Mouse (Mus musculus) heart, adult 11 months (tissue): ENCODE measurements at regions not wholly inside any gene's neighbourhood (a gene's known extent, or its start where the extent isn't known, plus 50 kb on each side); places are given as distances from the start of the nearest gene placed in this dataset.

Source experiments
- DNase-seq: peaks from one replicate; pipeline ENCODE4 v3.0.0; 2022

DNA sequence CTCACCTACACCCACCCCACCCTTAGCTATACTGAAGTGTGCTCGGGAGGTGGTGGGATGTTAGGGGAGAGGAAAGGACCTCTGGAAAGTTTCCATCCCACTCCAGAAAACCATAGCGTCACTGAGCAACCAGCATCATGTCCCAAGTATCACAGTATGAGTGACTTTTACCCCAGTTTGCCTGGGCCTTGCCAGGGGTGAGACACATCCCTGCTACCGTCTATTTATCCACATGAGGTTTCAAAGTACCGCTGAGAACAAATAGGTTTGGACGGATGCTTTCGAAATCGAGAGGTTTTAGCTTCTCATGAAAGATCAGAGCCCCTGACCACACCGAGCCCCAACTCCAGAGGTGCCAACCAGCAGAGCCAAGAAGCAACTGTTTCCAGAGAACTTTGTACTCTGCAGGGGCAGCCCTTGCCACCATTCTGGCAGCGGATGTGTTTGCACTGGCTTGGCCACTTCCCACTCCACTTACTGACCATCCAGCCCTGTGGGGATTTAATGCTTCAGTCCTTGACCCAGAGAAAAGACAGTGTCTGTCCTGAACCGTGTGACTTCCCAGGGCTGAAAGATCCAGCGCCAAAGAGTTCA is 107.3 kb upstream of the Nectin1 start:
- no peak for DNase-seq

DNA sequence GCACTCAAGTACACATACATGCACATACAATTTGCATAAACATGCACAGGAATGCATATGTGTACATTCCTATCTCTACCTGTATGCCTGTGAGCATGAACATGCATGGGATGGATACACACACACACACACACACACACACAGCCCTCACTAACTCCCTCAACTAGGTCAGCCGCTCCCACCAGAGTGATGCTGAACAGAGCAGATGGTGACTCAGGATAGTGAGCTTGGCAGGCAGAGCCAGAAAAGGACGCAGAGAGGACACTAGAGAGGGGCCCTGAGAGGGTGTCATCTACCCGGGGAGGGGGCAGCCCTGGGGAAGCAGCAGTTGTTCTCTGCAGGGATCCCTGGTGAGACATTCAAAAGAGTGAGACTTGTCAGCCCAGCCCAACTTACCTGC is 85.6 kb upstream of the Nectin1 start:
- DNase-seq: no peak

- DNase-seq: peak; percentile 75
Observed at GRCm38 (mm10) chr9:43659237-43659636, 84.5 kb upstream of the Nectin1 start.

DNA sequence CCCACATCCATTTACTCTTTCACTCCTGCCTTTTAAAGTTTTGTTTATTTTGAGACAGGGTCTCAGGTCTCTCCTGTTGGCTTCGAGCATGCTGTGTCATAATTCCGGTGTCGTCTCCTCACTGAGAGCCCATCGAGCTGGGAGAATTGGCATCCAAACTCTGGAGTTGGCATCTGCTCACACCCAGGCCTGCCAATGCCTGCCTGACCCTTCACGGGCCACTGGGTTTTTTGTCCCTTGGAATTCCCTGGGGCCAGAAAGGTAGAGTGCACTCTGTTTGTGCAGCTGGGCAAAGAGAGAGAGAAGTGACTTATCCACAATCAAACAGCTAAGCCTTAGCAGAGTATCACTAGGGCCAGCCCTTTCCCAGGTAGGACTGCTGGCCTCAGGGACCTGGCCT is 83.6 kb upstream of the Nectin1 start:
- no peak for DNase-seq

GRCm38 (mm10) chr9:43660896-43661563 is 82.8 kb upstream of the Nectin1 start:
- DNase-seq: peak; percentile 86

GRCm38 (mm10) chr9:43661646-43662045 is 82.1 kb upstream of the Nectin1 start:
- DNase-seq: peak; percentile 64

- DNase-seq: peak; percentile 55
Observed at GRCm38 (mm10) chr9:43667386-43667785, 76.4 kb upstream of the Nectin1 start.

DNA sequence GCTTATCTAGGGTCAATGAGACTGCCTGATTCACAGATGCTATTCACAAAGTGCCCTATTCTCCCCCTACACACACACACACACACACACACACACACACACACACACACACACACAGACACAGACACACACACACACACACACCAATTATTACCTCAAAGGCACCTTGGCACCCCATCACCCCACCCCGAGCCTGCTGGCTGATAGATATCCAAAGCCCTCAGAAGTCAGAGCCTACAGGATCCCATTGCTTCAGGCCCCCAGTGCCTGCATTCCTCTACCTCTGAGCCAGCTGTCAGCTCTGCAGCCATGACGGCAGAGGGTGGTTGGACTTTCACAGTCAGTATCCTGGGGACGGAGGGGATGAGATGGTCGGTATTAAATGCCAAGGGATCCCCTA is 75.8 kb upstream of the Nectin1 start:
- DNase-seq: peak; percentile 73

GRCm38 (mm10) chr9:43668731-43669130 is 75.1 kb upstream of the Nectin1 start:
- DNase-seq: no peak

GRCm38 (mm10) chr9:43670563-43670962 is 73.2 kb upstream of the Nectin1 start:
- no peak for DNase-seq

- peak; percentile 97 for DNase-seq
Observed at GRCm38 (mm10) chr9:43673171-43673680, 70.6 kb upstream of the Nectin1 start.

DNA sequence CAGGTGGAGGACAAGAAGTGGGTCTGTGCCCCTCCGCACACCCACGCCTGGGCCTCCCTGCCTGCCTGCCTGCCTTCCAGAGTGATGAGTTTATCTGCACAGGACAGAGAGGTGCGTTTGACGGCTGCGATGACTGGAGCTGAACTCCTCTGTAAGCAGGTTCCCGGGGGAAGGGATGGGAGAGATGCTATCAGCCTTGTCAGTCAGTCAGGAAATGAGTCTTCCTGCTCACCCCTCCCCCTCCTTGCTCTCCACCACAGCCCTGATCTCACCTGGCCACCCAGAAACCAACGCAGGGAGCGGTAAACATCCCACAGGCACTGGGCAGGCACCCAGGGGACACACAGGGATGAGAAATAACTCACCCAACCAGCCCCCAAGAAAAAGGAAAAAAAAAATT is 69.5 kb upstream of the Nectin1 start:
- DNase-seq: no peak

- DNase-seq: no peak
Observed at GRCm38 (mm10) chr9:43676011-43676410, 67.8 kb upstream of the Nectin1 start.

DNA sequence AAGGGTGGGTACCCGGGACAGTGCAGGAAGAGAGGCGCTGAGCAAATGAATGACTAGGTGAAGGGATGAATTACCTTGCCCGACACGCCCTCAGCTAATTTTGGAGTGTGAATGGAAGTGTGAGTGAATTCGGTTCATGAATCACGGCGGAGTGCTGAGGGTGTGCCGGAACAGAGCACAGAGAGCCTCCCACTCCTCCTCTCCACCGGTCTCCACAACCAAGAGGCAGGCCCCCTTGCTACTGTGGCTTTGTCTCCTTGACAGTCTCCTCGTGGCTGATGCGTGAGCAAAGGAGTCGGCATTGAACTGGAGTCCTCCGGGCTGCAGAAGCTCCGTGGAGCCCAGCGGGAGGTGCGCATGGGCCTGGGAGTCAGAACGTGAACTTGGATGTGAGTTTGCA is 64.5 kb upstream of the Nectin1 start:
- no peak for DNase-seq

DNA sequence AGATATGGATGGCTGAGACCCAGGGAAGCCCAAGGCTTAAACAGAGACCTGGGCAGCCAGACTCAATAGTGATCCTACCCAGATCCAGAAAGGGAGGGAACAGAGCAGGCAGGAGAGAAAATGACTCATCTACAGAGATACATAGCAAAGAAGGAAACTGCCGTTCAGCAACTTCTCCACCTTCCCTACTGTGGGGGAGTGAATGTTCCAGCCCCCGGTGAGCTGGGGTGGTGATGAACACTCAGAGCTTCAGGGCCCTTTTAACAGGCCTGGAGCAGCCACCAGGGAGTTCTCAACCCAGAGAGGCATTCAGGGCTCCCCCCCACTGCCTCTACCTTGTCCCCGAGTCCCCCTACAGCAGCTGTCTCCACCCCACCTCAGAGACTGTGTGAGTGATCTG is 62.5 kb upstream of the Nectin1 start:
- DNase-seq: no peak

DNA sequence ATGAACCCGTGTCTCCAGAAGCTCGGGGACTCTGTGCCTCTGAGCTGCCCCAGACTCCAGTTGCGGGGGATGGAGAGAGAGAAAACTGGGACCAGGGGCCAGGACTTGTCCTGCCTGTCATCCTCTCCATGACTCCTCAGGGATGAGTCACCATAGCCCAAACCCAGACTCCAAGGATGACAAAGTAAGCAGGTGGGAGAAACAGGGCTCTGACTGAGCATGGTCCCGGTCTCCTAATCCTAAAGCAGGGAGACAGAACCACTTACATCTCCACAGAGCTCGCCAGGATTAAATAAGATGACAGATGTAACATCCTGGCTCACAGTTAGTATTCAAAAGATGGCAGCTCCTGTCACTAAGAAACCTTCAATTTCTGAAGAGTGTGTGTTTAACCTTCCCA is 61.7 kb upstream of the Nectin1 start:
- no peak for DNase-seq

GRCm38 (mm10) chr9:43684596-43684995 is 59.2 kb upstream of the Nectin1 start:
- DNase-seq: no peak

DNA sequence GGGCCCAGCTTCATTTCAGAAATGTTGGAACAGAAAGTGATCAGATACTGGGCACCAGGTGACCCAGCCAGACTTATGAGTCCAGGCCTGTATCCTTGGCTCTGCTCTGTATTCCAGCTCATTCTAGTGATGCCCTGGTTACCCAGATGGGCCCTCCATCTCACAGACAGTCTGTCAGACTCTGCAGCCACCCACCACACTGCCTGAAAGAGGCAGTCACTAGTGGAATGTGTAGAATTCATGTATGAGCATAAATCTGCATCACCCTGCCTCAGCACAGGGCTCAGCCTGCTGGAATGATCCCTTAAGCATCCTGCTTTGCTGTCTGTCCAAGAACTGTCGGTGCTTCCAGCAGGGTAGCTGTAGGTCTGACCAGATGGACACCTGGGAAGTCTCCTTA is 51.8 kb upstream of the Nectin1 start:
- DNase-seq: no peak

DNA sequence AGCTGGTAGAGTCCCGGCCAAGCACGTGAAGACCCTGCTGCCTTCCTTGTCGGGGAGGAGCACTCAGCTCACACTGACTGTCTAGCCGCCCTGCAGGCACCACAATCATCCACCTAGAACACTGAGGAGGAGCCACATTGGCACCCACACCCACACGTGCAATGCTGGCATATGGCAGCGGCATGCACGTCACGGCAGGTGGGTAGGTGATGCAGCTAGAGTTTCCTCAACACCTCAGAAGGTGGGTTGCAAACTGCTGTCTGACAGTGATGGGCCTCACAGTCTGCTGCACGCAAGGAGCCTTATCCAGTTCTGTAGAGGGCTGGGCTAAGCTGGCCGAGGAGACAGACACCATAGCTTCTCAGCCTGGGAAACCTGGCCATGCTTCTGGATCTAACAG is 51.2 kb upstream of the Nectin1 start:
- no peak for DNase-seq
